Mouse (Mus musculus) fat pad, adult 2 months (tissue): ENCODE measurements at regions not wholly inside any gene's neighbourhood (a gene's known extent, or its start where the extent isn't known, plus 50 kb on each side); places are given as distances from the start of the nearest gene placed in this dataset.
"Not testable (repeated sequence)": the region's sequence is repeated elsewhere in the genome, so short reads cannot be mapped to it uniquely, and the experiment has no call there.

Experiments
- DNase-seq: peaks from one replicate; pipeline ENCODE4 v3.0.0-alpha.2; 2011; ENCODE audit warnings: low read depth, low spot score; ENCODE audit errors: extremely low read depth

- no peak for DNase-seq
Observed at GRCm38 (mm10) chr14:33691690-33692089, 102.7 kb downstream of the Ptpn20 start.

GRCm38 (mm10) chr14:33694224-33694623 lies 105.2 kb downstream of the Ptpn20 start:
- no peak for DNase-seq

- DNase-seq: no peak
Observed at GRCm38 (mm10) chr14:33695362-33695982, 106.5 kb downstream of the Ptpn20 start.

- no peak for DNase-seq
Observed at GRCm38 (mm10) chr14:33696817-33697216, 107.8 kb downstream of the Ptpn20 start.

- DNase-seq: no peak
Observed at GRCm38 (mm10) chr14:33699777-33700438, 110.9 kb downstream of the Ptpn20 start.

- DNase-seq: no peak
Observed at GRCm38 (mm10) chr14:33707661-33708297, 118.8 kb downstream of the Ptpn20 start.

GRCm38 (mm10) chr14:33708298-33708665 lies 119.3 kb downstream of the Ptpn20 start:
- DNase-seq: no peak

GRCm38 (mm10) chr14:33712458-33712857 lies 123.5 kb downstream of the Ptpn20 start:
- no peak for DNase-seq

- no peak for DNase-seq
Observed at GRCm38 (mm10) chr14:33719651-33720050, 130.6 kb downstream of the Ptpn20 start.

- DNase-seq: not testable (repeated sequence)
Observed at GRCm38 (mm10) chr14:33722379-33723145, 133.6 kb downstream of the Ptpn20 start.

GRCm38 (mm10) chr14:33726500-33726899 lies 137.5 kb downstream of the Ptpn20 start:
- no peak for DNase-seq

- no peak for DNase-seq
Observed at GRCm38 (mm10) chr14:33729115-33729884, 140.3 kb downstream of the Ptpn20 start.

- no peak for DNase-seq
Observed at GRCm38 (mm10) chr14:33732698-33733097, 143.7 kb downstream of the Ptpn20 start.

- DNase-seq: no peak
Observed at GRCm38 (mm10) chr14:33734446-33735043, 145.5 kb downstream of the Ptpn20 start.

- DNase-seq: no peak
Observed at GRCm38 (mm10) chr14:33735653-33736052, 146.6 kb downstream of the Ptpn20 start.

- DNase-seq: no peak
Observed at GRCm38 (mm10) chr14:33746181-33746580, 157.2 kb downstream of the Ptpn20 start.

GRCm38 (mm10) chr14:33759656-33760055 lies 163.7 kb upstream of the Gdf10 start:
- no peak for DNase-seq

GRCm38 (mm10) chr14:33763641-33764046 lies 159.7 kb upstream of the Gdf10 start:
- DNase-seq: no peak

GRCm38 (mm10) chr14:33765767-33766166 lies 157.6 kb upstream of the Gdf10 start:
- no peak for DNase-seq

- DNase-seq: no peak
Observed at GRCm38 (mm10) chr14:33772374-33772773, 151.0 kb upstream of the Gdf10 start.
